Mouse (Mus musculus) urinary bladder, postnatal 36 days (tissue): ENCODE measurements around the gene Hspa5.
"Not testable (repeated sequence)": the region's sequence is repeated elsewhere in the genome, so short reads cannot be mapped to it uniquely, and the experiment has no call there.

Experiments used
- DNase-seq, 2 experiments: peaks; one replicate each; pipeline ENCODE4 v3.0.0; 2022; ENCODE audit warnings: low spot score in 2 of 2, mixed read lengths in 1 of 2

Hspa5 gene

DNA sequence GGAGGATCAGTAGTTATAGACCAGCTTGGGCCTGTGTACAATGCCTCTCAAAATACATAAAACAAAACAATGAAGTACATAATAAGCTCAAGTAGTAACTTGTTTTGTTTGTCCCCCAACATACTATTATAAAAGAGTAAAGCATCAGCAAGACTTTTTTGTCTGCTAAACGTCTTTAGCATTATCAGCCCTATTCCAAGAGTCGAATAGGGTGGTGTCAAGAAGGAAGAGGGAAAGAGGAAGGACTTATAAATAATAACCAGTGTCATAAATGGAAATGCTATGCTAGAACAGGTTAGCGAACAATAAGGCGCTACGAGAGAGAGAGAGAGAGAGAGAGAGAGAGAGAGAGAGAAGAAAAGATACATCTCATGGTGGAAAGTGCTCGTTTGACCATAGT lies 819 bp upstream of the Hspa5 start:
- DNase-seq, result no peak

GRCm38 (mm10) chr2:34772252-34773235 lies 774 bp downstream of the Hspa5 start:
- DNase-seq, result peak in 1 of 2 experiments; percentile 38

DNA sequence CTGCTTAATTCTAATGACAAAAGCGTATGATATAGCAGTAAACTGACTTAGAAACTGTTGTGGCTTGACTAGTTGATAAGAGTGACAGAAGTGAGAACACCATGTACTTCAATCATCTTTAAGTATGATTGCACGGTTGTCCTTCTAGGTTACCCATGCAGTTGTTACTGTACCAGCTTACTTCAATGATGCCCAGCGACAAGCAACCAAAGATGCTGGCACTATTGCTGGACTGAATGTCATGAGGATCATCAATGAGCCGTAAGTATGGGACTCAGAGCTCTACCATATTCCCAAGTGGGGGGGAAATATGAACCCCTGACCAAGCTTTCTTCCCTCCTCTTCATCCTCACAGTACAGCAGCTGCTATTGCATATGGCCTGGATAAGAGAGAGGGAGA lies 1.9 kb downstream of the Hspa5 start:
- no peak for DNase-seq

DNA sequence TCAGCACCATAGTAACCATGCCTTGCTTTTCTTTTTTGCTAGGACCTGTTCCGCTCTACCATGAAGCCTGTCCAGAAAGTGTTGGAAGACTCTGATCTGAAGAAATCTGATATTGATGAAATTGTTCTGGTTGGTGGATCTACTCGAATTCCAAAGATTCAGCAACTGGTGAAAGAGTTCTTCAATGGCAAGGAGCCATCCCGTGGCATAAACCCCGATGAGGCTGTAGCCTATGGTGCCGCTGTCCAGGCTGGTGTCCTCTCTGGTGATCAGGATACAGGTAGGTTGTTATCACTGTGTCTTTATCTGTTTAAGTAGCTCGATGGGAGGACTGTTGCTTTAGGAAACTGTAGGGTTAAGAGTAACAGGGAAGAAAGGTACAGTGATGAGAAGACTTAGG lies 2.7 kb downstream of the Hspa5 start:
- DNase-seq, result no peak

GRCm38 (mm10) chr2:34777237-34777868 lies 5.6 kb downstream of the Hspa5 start:
- DNase-seq, result no peak

DNA sequence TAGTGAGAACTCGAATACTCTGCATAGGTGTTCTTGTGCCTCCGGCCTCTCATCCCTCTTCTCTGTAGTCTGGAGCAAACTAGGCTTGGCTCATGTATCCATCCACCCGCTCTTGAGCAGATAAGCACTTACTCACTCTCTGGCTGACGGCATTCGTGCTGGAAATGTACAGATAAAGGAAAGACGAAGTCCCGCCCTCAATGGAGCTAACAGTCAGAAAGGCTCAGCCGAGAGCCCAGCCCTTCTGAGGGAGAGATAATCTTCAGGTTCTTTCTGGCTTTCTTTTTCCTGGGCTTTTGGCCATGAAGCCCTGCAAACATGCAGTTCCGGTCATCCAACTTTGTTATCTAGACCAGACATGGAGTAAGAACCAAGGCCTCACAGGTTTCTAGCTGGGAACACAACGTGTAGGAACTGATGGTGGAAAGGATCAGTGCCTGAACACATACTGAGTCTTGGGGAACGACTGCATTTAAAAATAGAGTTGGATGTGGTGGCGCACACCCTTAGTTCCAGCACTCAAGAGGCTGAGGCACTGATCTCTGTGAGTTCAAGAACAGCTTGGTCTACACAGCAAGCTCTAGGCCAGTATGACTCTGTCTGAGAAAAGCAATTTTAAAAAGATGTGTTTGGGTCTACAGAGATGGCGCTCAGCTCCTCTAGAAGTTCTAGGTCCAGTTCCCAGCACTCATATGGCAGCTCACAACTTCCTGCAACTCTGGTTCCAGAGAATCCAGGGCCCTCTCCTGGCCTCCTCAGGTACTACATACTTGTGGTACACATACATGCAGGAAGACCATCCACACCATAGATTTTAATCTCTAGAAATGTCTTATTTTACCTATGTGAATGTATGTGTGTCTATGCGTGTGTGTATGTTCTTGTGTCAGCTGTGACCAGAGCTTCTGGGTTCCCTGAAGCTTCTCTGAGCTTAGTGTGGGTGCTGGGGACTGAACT lies 11.6 kb downstream of the Hspa5 start:
- no peak for DNase-seq

- peak in 1 of 2 experiments; percentile 30 for DNase-seq
Measured at GRCm38 (mm10) chr2:34784085-34784484, 12.3 kb downstream of the Hspa5 start.

GRCm38 (mm10) chr2:34790282-34790681 lies 18.5 kb downstream of the Hspa5 start:
- DNase-seq, result no peak

- not testable (repeated sequence) for DNase-seq
Measured at GRCm38 (mm10) chr2:34792543-34792942, 20.8 kb downstream of the Hspa5 start.

DNA sequence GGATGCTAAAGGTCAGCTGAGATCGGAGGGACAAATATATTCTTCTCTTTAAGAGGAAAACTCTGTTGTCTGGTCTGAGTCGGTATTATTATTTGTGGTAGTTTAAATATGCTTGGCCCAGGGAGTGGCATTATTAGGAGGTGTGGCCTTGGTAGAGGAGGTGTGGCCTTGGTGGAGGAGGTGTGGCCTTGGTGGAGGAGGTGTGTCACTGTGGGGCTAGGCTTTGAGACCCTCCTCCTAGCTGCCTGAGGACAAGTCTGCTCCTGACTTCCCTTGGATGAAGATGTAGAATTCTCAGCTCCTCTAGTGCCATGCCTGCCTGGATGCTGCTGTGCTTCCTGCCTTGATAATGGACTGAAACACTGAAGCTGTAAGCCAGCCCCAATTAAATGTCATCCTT lies 22.7 kb downstream of the Hspa5 start:
- DNase-seq, result no peak

DNA sequence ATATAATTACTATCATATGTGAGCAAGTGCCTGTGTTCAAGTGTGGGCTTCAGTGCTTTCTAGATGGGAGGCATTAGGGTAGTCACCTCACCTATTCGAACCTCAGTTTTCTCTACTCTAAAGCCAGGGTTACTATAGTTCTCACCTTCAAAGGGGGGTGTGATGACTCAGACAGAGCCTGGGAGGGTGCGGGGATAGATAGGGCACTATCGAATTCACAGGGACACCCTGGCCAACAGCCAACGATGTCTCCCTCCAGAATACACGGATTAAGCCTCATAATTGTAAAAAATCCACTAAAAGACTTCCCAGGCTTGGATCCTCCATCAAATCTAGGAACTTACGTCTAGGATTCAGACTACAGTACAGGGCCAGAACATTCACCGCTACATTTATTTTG lies 23.7 kb downstream of the Hspa5 start:
- DNase-seq, result no peak

DNA sequence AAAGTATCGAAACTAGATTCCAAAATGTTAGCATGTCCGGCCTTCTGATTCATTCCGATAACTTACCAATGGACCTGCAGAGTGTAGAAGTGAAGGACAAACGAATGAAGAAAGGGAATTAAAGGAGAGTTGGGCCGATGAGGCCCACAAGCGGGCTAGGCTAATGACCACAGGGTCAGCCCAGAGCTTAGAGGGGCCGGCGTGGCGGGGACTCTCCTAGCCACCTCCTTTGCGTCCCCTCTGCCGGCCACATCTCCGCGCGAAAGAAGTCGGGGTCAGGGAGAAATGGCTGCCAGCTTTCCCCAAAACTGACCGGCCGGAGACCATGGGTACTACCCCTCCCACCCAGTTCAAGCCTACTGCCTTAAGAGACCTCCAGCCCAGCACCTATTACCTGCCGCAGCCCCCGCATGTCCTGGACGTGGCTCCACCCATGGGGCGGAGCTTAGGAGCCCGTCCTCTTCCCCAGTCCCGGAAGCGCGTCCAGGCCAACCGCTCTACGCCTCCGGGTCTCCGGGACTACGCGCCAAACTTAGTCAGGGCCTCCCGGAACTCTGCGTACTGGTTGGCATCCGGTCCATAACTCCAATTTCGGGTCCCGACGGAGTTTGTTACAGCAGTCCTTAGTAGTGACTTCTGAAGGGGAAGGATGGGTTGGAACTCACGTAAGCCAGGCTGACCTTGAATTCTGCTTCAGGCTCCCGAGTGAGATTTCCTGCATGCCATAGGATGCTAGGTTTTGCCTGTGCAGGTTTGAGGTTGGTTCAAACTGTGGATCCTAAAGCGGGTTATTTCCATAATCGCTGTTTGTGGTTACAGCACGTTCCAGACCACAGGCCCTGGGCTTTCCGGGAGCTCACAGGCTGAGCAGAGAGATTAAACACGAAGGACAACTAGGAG lies 27.8 kb downstream of the Hspa5 start, which contains the start of gene Rabepk:
TSS of gene Rabepk (minus strand) at position 556 of the 900 bp plus-strand sequence.
- peak; percentile 72 to 85 for DNase-seq

DNA sequence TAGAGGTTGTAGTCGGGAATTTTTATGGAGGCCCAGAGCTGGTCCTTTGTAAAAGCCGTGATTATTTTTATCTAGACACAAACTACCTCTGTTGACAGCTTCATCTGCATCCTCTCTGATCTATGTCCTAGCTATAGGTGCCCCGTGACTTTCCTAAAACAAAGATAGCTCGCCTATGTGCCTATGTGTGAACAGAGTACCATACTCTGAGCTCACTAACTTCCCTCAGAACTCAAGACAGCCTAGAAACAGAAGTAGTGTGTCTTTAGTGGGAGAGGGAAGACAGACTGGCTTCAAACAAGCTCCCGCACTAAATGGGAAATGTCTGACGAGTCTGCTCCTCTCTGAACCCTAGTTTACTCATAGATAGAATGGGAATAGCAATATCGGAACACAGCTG lies 28.6 kb downstream of the Hspa5 start:
- DNase-seq, result no peak

DNA sequence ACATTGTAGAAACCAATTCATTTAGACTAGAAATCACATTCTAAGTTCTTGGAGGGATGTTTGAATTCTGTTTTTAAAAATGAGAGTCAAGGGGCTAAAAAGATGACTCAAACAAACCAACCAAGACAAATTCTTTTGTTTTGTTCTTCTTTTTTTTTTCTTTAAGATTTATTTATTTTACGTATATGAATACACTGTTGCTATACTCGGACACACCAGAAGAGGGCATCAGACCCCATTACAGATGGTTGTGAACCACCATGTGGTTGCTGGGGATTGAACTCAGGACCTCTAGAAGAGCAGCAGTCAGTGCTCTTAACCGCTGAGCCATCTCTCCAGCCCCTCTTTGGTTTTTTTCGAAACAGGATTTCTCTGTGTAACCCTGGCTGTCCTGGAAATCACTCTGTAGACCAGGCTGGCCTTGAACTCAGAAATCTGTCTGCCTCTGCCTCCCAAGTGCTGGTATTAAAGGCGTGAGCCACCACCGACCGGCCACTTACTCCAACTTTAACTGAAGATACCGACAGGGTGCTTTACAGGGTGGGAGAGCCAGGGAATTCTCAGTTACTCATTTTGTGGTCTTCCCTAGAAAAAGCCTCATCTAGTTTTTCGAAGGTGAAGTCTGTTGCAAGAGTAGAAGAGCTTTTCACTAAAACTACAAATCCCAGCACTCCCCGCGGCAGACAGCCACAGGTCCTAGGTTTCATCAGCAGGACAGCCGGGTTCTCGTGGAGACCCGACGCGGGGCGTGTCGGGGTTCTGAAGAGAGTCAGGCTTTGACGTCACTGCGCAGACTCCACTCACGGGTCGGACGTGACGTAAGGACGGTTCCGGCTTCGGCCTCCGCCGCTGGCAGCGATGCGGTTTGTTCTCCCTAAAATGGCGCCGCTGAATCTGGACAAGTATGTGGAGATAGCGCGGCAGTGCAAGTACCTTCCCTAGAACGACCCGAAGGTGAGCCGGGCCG lies 30.0 kb downstream of the Hspa5 start:
- DNase-seq, result peak; percentile 94 to 98

DNA sequence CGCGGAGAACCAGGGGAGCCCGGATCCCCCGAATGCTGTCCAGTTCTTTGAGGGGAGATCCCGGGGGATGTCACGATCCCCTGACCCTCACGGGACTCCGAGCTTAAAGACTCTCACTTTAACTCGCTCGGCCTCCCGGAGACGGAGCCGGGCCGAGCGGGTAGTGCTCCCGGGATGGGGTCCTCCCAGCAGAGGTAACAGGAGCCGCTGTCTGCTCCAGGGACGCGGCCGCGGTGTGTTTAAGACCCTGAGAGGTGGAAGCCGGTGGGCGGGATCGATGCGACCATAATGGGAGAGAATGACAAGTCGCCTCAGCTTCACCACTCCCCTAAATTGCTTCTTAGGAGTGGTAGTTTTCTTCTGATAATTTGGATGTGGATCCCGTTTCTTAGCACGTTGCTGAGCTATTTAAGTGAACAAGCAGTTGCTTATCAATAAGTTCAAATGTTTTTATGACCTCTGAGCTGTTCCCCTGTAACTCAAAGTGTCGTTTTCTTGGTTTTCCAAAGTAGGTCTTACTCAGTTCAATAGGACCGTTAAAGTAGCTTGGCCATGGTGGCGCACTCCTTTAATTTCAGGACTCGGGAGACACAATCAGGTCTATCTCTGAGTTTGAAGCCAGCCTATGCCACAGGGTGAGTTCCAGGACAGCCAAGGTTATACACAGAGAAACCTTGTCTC lies 30.9 kb downstream of the Hspa5 start:
- DNase-seq, result peak; percentile 17 to 19

DNA sequence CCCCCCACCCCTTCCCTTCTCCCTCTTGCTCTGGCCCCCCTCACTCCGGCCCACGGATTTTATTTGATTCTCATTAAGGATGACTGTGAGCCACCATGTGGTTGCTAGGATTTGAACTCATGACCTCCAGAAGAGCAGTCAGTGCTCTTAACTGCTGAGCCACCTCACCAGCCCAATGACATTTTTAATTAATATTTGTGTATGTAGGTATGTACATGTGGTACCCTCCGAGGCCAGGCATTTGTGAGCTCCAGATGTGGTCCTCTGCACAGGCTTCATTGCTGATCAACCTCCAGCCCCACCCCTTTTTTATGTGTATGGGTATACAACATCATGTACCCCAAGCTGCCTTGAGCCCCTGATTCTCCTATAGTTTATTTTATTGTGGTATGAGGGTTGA lies 32.0 kb downstream of the Hspa5 start:
- DNase-seq, result no peak

DNA sequence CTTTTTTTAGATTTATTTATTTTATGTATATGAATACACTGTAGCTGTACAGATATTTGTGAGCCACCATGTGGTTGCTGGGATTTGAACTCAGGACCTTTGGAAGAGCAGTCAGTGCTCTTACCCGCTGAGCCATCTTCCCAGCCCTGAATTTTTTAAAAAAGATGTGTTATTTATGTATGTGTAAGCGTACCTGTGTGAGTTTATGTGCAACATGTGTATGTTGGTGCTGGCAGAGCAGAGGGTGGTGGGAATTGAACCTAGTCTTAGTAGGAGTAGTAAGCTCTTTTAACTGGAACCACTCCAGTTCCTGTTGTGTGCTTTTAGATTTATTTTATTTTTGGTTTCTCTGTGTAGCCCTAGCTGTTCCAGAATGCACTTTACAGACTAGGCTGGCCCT lies 32.4 kb downstream of the Hspa5 start:
- DNase-seq, result no peak

GRCm38 (mm10) chr2:34804815-34805214 lies 33.0 kb downstream of the Hspa5 start:
- DNase-seq, result no peak
